Mouse (Mus musculus): ENCODE measurements around the gene Tex21.

DNA sequence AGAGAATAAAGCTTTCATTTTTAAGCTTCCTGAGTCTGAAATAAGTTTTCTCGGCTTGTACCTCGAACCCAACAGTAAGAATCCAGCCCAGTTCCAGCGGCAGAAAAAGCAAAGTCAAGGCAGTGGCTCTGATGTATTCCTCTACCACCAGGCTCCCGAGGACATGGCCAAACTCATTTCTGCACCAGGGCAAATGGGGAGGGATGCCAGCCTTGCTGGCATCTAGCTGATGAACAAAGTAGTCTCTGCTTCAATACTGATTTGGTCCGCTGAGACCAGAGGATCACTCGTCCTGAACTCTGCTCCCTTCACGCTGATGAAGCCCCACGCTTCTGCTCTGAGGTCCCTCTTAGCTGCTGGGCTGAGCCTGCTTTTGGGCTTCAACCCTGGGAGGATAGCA, 7.4 kb upstream of the Tex21 start:
- TF ChIP-seq CTCF (IDR thresholded peaks at IDR 0.05; ENCODE audit: low read depth) (no peak), EP300 (optimal IDR thresholded peaks at IDR 0.05) (no peak)
